Mouse (Mus musculus) G1E (cell line): ENCODE results near the gene Kank1. TPM values are rescaled to one million over a fixed set of nuclear protein-coding genes. Genes with fewer than 3 reads are reported as not detected.

ENCODE experiments used
- ATAC-seq: 2 replicates; pipeline ENCODE4 v1.8.0; 2016; ENCODE audit warnings: mild to moderate bottlenecking; ENCODE audit not compliant: insufficient number of reproducible peaks, poor library complexity, low FRiP score, severe bottlenecking; ENCODE audit errors: extremely low read depth
- DNase-seq: peaks from one replicate; pipeline ENCODE4 v3.0.0; 2012; ENCODE audit warnings: low spot score
- H3K27me3 ChIP-seq: 2 replicates; pipeline ENCODE4 v1.6.1; 2012; ENCODE audit warnings: mild to moderate bottlenecking, low read length, inconsistent platforms; ENCODE audit not compliant: insufficient read depth
- H3K36me3 ChIP-seq: replicated peaks from 2 replicates; pipeline ENCODE3; 2012; ENCODE audit warnings: mild to moderate bottlenecking, inconsistent platforms
- H3K4me1 ChIP-seq: 2 replicates; pipeline ENCODE4 v1.6.1; 2012; ENCODE audit warnings: low read depth, low read length, inconsistent platforms, mixed read lengths; ENCODE audit not compliant: insufficient read depth
- H3K4me3 ChIP-seq: 2 replicates; pipeline ENCODE4 v1.5.1; 2012; ENCODE audit warnings: low read depth, mild to moderate bottlenecking, inconsistent platforms, low read length, moderate library complexity, mixed read lengths
- H3K9me3 ChIP-seq: replicated peaks from 2 replicates; pipeline ENCODE4 v1.6.1; 2012; ENCODE audit warnings: inconsistent platforms
- CTCF ChIP-seq: IDR thresholded peaks from 2 replicates; pipeline ENCODE4 v1.5.1; 2012; ENCODE audit warnings: low read depth, low read length, inconsistent platforms, mixed read lengths
- GATA1 ChIP-seq: IDR thresholded peaks from 2 replicates; pipeline ENCODE4 v1.6.1; 2012; ENCODE audit warnings: borderline replicate concordance, low read length, inconsistent platforms, mixed read lengths
- GATA2 ChIP-seq: IDR thresholded peaks from 2 replicates; pipeline ENCODE4 v1.6.1; 2012; ENCODE audit warnings: low read depth, low read length, inconsistent platforms, borderline replicate concordance
- POLR2AphosphoS5 ChIP-seq: IDR thresholded peaks from 2 replicates; pipeline ENCODE4 v1.6.1; 2012; ENCODE audit warnings: low read depth, low read length, inconsistent platforms; ENCODE audit not compliant: insufficient replicate concordance
- TAL1 ChIP-seq: conservative IDR thresholded peaks from 2 replicates; pipeline ENCODE4 v1.6.1; 2012; ENCODE audit warnings: low read depth, low read length, inconsistent platforms, mixed read lengths
- polyA plus RNA-seq: library from polyadenylated mRNA; stranded (reverse); fragments of >175 nt; gene quantifications from 2 replicates; pipeline ENCODE4 v1.2.3, GENCODE M21; 2012
- total RNA-seq, 2 experiments: library from RNA; stranded (forward) in 1 of 2; stranded (reverse) in 1 of 2; fragments of 200-1000 nt in 1 of 2; fragments of >200 nt in 1 of 2; fragmentation: Nextera tagmentation in 1 of 2; gene quantifications; 2 replicates each; pipeline ENCODE4 v1.2.3; 2014 to 2017

Gene Kank1
- total and polyA plus RNA-seq, 3 experiments, result 0.22 TPM; not detected in 2

- H3K27me3 ChIP-seq, result no peaks in the 10 kb centered on the region
- no peak overlapping the region for H3K4me3 ChIP-seq
- ATAC-seq (no peak), DNase-seq (no peak)
- no peaks in the 10 kb centered on the region for H3K4me1 ChIP-seq
- TF ChIP-seq GATA2 (no peak), TAL1 (no peak), GATA1 (no peak), POLR2AphosphoS5 (no peak), CTCF (no peak)
- peaks cover 36% of the 10 kb centered on the region for H3K9me3 ChIP-seq
- no peaks in the 10 kb centered on the region for H3K36me3 ChIP-seq
Observed at GRCm38 (mm10) chr19:25279603-25280002, 42.8 kb downstream of the Kank1 start.

GRCm38 (mm10) chr19:25283665-25284064 is 46.9 kb downstream of the Kank1 start:
- no peaks in the 10 kb centered on the region for H3K27me3 ChIP-seq
- H3K4me1 ChIP-seq, result no peaks in the 10 kb centered on the region
- no peak for ATAC-seq
- no peak overlapping the region for H3K4me3 ChIP-seq
- no peaks in the 10 kb centered on the region for H3K36me3 ChIP-seq
- no peak for DNase-seq
- peaks cover 30% of the 10 kb centered on the region for H3K9me3 ChIP-seq
- TF ChIP-seq GATA2 (no peak), POLR2AphosphoS5 (no peak), CTCF (no peak), TAL1 (no peak)

- no peak for TF ChIP-seq CTCF
- peaks cover 42% of the 10 kb centered on the region for H3K9me3 ChIP-seq
- H3K4me3 ChIP-seq, result no peak overlapping the region
- no peaks in the 10 kb centered on the region for H3K4me1 ChIP-seq
- H3K27me3 ChIP-seq, result no peaks in the 10 kb centered on the region
- no peaks in the 10 kb centered on the region for H3K36me3 ChIP-seq
- ATAC-seq (no peak), DNase-seq (no peak)
Observed at GRCm38 (mm10) chr19:25285756-25286538, 49.2 kb downstream of the Kank1 start.

DNA sequence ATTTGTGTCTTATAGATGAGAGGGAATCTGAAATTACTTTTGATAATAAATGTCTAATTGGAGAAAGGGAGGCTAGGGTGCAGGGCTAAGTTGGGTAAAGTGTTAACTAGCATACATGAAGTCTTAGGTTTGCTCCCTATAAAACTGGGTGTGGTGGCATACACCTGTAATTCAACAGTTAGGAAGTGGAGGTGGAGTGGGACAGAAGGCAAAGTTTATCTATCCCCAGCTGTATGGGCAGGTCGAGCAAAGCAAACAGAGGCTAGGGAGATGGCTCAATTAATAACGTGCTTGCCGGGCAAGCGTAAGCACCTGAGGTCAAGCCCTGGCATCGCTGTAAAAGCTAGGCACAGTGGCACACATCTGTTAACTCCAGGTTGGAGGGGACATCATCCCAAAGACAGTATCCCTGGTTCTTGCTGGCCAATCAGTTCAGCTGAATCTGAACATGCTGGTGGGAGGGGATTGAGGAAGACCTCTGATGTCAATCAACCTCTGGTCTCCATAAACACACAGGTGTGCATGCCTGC is 54.3 kb downstream of the Kank1 start:
- no peaks in the 10 kb centered on the region for H3K36me3 ChIP-seq
- no peak overlapping the region for H3K4me3 ChIP-seq
- H3K27me3 ChIP-seq, result no peaks in the 10 kb centered on the region
- no peak for TF ChIP-seq GATA2
- H3K4me1 ChIP-seq, result no peaks in the 10 kb centered on the region
- no peak for DNase-seq
- peaks cover 36% of the 10 kb centered on the region for H3K9me3 ChIP-seq
- no peak for ATAC-seq

DNA sequence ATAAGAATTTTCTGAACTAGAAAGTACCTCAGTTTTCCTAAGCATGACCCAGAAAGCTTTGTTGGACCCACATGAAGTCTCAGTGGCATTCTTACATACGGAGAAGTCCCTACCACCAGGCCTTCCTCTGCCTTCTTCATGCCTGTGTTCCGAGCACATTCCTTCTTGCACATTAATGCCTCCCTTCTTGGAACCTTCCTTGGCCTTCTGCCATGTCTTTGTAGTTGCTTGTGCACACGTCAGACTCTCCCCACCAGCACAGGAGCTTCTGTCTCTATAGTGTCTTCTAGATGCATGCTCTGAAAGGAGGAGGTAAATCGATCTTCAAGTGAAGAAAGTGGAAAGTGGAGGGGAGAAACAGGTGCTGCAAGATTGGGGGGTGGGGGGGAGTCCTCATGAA is 58.4 kb downstream of the Kank1 start:
- Histone ChIP-seq H3K27me3 (no peaks in the 10 kb centered on the region), H3K9me3 (peaks cover 33% of the 10 kb centered on the region), H3K36me3 (no peaks in the 10 kb centered on the region), H3K4me3 (no peak overlapping the region), H3K4me1 (no peaks in the 10 kb centered on the region)
- ATAC-seq, result no peak
- TF ChIP-seq TAL1 (no peak), POLR2AphosphoS5 (no peak), GATA2 (no peak), CTCF (no peak)
- no peak for DNase-seq

DNA sequence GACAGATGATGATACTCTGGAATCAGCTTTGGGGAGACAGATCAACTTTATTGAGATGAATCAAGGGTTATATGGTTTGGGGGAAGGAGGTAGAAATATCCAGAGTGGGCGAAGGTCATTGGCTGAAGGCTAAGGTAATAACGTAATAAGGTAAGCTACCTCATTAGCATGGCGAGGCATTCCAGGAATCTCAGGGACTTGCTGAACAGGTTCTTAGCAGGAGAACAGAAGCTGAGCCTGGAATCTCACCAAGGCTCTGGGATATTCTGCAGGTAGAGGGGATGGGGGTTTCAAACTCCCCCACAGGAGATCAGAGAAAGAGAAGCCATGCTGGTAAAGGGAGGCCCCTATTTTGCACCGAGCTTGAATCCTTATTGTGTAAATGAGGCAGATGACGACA is 60.5 kb downstream of the Kank1 start:
- TF ChIP-seq GATA2 (no peak), CTCF (no peak), POLR2AphosphoS5 (no peak), TAL1 (no peak), GATA1 (no peak)
- Histone ChIP-seq H3K36me3 (no peaks in the 10 kb centered on the region), H3K9me3 (peaks cover 37% of the 10 kb centered on the region), H3K27me3 (no peaks in the 10 kb centered on the region), H3K4me1 (no peaks in the 10 kb centered on the region), H3K4me3 (no peak overlapping the region)
- DNase-seq (no peak), ATAC-seq (no peak)
